Mouse (Mus musculus) left cerebral cortex, postnatal 25 days (tissue): ENCODE measurements around the gene Ywhae. TPM values are rescaled to one million over a fixed set of nuclear protein-coding genes. Genes with fewer than 3 reads are reported as not detected.

Experiments
- DNase-seq, 2 experiments: peaks; one replicate each; pipeline ENCODE4 v3.0.0; 2022; ENCODE audit warnings: low spot score in 2 of 2, mixed read lengths in 1 of 2
- intact Hi-C: fragments of 180-260 bp; cut with DNase I; formaldehyde crosslinking; loops from one replicate; pipeline ENCODE4 v1.15.1; 2025
- total RNA-seq, 2 experiments: library from RNA; stranded (reverse); gene quantifications; 2 replicates each; pipeline ENCODE4 v1.2.3; 2021

The Ywhae gene
- total RNA-seq, 2 experiments from 2014 or later, result 981 to 1,083 TPM

DNA sequence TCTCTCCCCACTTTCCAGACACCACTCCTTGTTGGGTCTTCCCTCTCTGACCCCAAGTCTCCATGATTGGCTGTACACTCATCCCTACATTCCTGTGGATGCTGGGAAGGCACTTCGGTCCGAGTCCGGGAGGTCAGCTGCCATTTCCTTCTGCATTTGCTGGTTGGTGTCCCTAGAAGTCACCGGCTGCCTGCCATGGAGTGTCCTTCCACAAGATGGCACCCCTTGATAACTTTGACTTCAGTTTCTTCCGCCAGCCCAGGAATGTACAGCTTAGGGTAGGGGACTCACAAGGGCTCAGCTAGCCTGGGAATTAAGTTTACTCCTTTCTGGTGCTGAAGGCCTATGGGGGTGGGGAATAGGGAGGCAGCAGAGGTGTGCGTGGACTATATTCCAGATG, 49.2 kb downstream of the Ywhae start:
- intact Hi-C loops, result loop anchor here (1.0 to 10.0 kb wide), 4 partner anchors 120 to 384 kb away; no protein-coding TSS in a partner anchor

DNA sequence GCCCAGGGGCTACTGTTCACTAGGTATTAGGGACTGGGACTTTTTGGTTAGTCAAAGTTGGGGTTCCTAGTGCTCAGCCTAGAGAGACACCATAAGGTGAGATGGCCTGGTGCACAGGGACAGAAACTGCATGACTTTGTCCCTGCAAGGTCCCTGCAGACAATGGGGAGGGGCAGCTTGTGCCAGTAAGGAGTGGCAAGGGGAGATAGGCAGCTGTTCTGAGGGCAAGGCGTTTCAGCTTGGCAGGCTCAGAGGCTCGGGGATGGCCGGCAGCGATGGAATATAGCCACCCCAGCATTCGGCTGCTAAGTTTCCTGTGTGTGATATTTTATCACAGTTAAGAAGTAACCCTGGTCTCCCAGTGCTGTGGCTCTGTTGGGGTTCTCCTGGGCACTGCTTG, 51.1 kb downstream of the Ywhae start:
- DNase-seq, result no peak
- intact Hi-C loops, result loop anchor here (2.0 to 10.0 kb wide), 3 partner anchors 119 to 301 kb away; no protein-coding TSS in a partner anchor

More for the DNA sequence above, 49.2 kb downstream of the Ywhae start:
- DNase-seq, result peak; percentile 68 to 73

DNA sequence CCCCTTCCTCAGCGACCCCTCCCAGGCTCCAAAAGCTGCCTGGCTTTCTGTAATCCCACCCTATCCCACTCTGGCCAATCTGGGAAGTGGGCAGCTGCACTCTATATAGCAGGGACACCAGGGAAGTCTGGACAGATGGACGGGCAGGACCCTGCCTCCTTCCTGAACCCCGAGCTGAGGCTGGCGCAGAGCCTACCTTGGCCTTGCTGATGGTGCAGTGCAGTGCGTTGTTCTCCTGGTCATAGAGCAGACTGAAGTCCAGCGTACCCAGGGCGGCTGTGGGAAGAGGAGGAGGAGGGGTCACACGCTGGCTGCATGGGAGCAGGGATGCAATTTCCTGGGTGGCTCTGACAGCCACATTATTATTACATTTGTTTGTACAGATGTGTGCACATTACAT, 53.2 kb downstream of the Ywhae start:
- DNase-seq, result no peak
- intact Hi-C loops, result loop anchor here (10.0 kb wide), 1 partner anchor 299 kb away; no protein-coding TSS in a partner anchor

DNA sequence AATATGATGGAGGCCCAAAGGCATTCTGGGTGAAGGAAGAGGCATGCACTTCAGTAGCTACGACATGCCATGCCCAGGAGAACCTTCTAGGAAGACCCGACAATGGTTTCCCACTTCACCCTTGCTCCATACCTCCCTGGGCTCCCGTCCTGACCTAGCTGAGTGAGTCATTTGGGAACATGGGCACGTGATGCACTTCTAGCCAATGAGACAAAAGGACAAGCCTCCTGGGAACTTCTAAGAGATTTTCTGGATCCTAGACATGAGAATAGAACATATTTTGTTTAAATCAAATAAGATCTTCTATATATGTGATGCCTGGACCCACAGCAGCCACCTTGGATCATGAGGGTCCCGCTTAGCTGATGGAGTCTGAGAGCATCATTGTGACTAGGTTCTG, 59.9 kb downstream of the Ywhae start:
- no peak for DNase-seq
- intact Hi-C loops, result no loop called here

DNA sequence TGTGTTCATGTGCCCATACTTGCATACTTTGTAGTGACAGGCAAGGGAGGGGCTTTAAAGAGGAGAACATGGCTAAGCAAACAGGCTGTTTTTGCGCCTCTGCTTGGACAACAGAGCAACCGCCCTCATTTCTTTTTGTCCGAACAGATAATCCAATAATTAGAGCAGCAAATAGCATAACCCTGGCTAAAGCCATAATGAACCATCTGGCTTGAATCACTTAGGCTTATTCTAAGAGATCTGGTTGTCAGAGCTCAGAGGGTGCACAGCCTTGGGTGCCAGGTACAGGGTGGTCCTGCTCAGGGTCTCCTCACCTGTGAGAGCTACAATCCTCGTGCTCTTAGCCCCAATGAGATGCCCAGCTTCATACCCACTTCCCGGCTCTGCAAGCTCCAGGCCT, 60.7 kb downstream of the Ywhae start:
- intact Hi-C loops, result no loop called here

DNA sequence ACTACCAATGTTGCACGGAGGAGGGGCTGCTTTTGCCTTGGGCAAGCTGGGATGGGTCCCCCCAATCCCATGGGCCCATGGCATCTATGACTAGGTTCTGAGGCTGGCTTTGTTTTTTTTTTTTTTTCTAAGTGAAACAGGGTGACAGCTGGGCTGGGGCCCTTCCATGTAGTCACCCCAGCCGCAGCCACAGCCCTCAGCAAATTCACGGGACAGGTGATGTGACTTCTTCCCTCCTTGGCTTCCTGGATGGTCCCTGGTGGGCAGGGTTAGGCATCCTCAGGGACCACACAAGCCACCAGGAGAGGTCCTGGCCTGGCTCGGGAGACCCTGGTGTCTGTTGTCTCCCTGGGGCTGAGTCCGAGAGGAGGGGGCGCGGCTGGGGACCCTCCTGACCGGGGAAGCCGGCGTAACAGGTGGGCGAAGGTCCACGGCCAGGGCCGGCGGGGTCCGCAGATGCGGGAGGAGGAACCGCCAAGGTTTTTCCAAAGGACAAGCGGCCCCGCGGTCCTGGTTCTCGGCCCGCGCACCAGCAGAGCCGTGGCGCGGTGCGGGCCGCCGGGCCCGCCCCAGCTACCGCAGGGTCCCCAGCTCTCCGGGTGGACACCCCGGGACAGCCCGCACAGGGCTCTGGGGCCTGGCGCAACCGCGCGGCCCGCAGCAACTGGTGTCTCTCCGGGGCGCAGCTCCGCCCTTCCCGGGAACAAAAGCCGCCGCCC, 62.1 kb downstream of the Ywhae start:
- DNase-seq, result no peak
- intact Hi-C loops, result loop anchor here (5.0 kb wide), 1 partner anchor 73 kb away; no protein-coding TSS in a partner anchor

More for the DNA sequence above, 60.7 kb downstream of the Ywhae start:
- DNase-seq, result no peak

DNA sequence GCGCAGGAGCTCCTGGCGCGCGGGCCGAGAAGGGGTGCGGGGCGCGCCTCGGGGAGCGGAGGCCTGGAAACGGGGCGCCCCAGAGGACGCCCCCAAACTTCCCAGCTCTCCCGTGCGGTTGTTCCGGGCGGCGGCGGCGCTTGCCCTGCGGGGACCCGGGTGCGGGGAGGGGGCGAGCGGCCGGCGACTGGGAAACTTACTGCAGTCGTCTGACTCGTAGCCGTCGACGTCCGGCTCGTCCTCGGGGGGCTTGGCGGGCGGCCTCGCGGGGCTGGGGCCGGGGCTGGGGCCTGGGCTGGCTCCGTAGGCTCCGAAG, 62.6 kb downstream of the Ywhae start:
- intact Hi-C loops, result loop anchor here (5.0 kb wide), 1 partner anchor 72 kb away; no protein-coding TSS in a partner anchor
- no peak for DNase-seq

DNA sequence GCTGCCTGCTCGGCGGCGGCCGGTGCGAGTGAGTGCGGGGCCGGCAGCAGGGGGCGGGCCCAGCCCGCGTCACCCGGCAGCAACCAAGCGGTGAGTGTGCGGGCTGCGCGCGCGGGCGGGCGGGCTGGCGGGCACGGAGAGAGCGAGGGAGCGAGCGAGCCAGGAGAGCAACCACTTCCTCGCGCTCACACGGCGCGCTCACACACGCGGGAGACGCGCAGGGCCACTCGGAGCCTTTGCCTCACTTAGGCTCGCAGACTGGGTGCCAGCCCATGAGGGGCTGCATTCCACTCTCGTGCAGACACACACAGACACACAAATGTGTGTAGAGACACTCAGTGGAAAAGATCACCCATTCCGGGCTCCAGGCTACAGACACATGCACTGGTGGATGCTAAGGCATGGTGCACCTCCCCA, 63.4 kb downstream of the Ywhae start, which contains the start of gene Doc2b:
Doc2b (minus strand) TSS at position 21 of the 417 bp plus-strand sequence.
- intact Hi-C loops, result loop anchor here (5.0 kb wide), 1 partner anchor 71 kb away; no protein-coding TSS in a partner anchor
- peak; percentile 74 to 76 for DNase-seq

DNA sequence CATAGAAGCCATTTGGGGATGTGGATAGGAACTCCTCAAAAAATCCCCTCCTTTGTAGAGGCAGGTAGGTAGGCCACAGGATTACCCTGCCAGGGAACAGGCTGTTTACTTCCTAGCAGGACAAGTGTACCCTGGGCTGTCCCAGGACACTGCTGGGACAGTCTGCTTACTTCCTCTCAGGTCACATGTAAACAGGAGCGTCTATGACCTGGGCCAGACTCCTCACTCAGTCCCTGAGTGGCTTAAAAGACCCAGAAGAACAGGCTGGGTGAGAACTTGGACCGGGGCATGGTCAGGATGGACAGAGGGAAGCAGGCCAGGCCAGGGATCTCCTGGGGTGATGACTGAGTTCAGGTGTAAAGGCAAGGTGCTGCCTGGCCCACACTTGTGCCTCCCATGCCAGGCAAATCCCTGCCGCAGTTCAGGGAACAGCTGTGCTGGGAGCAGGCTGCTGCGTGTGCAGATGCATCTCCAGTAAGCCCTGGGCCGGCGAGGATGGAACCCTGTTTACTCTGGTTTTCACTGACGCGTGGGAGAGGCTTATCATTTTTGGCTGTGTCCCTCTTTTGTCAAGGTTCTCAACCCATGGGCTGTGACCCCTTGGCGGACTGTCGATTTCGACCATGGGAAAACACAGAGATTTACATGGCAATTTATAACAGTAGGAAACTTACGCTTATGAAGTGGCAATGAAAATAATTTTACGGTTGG, 64.0 kb downstream of the Ywhae start:
- intact Hi-C loops, result loop anchor here (5.0 kb wide), 1 partner anchor 71 kb away; no protein-coding TSS in a partner anchor
- DNase-seq, result no peak

DNA sequence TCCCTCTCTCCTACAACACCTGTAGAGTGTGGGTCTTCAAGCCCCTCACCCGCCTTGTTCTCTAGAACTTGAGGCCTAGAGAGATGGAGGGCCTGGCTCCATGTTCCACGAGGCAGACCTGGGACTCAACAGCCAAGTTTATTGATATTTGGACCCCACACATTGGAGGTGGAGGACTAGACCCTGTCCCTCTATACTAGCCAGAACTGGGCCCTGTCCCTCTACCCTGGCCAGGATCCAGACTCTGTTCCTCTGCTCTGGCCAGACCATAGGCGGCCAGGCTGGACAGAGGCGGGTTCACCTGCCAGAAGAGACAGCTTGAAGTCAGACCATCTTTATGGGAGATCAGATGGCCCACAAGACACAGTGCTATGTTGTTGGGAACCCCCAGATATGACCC, 68.7 kb downstream of the Ywhae start:
- DNase-seq, result no peak
- intact Hi-C loops, result no loop called here

DNA sequence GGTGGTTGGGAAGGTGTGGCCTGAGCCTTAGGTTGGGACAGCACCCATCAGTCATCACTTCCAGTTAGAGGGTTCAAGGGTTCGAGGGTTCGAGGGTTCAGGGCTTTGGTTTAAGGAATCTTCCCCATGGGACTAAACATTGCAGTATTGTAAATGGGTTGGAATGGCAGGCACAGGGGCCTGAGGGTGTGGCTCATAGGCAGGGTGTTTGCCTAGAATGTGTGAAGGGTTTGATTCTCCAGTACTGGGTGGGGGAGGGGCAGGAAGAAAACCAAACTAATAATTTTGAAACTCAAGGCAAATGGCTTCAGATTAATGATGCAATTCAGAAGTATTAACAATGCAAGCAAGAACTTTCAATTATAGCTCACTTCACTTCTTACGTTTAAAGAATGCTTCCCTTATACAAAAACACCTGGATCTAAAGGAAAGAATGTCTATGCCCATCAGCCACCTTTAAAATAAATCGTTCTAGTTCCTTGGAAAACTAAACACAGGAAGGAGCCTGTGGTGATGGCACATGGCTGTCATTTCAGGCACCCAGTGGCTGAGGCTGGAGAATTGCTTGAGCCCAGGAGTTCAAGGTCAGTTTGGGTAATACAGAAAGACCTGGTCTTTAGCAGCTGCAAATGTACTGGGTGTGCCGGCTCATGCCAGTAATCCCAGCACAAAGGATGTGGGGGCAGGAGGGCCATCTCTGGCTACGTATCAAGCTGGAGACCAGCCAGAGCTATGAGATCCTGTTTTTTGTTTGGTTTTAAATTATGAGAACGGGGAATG, 69.3 kb downstream of the Ywhae start:
- intact Hi-C loops, result no loop called here
- DNase-seq, result no peak

DNA sequence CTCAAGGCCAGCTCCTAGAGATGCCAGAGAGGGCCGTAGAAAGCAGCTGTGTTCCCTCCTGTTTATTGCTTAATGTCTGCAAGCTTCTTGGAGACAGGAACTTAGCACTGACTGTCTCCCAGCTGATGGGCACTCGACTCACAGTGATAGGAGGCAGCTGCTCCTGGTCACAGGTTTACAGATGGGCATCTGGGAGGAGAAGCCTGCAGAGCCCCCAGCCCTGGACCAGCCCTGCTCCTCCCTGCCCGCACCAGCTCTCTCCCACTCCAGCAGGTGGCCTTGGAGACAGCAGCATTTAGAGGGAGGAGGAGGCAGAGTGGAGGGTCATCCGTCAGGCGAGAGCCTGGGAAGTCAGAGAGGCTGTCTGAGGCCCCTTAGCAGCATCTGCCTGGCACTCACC, 74.8 kb downstream of the Ywhae start:
- no peak for DNase-seq
- intact Hi-C loops, result no loop called here

DNA sequence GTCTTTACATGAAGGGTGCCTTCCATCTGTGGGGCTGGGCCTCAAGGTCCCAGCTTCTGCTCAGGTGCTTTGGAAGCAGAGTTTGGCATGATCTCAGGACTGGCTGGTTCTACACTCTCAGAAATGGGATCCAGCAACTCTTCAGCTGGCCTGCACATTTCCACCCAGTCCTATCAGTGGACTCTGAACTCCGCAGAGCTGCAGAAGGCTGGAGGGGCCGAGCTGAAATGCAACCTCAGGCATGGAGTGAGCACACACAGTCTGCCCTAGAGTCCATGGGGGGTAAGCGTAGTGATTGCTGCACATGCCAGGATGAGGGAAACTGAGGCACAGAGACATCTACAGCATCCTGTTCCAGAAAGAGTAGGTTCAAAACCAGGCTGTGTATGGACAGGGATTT, 77.9 kb downstream of the Ywhae start:
- no peak for DNase-seq
- intact Hi-C loops, result no loop called here

DNA sequence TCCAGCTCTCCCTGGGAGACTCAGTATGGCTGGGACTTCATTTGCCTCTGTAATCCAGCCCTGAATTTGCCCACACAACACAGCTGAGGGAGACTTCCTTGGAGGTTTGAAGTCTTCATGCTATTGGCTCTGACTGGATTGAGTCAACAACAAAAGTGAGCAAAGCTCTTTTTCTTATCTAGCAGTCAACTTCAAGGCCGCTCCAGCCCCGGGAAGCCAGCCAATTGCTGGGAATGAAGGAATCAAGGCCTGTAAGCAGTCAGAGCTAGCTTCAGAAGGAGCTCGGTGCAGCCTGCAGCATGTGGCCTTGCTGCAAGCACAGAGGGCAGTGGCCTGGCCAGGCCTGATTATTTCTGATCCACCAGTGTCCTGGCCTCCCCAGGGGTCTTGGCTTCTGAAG, 79.2 kb downstream of the Ywhae start:
- DNase-seq, result peak; percentile 28 to 64
- intact Hi-C loops, result no loop called here

DNA sequence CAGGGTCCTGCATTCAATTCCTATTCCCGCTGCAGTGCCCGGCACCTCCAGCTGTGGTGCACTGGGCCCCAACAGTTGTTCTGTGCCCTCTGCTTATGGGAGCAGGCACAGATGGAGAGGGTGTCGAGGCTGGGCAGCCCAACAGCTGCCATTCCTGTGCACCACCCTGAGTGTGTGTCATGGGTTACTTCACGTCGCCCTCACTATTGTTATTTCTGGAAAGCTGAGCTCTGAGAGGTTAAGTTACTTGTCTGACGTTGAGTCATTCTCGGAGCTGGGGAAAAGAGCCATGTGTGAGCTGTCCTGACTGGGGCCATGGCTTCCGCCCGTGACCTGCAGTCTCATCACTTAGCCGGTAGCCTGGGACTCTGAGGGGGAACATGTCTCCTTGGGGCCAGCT, 80.4 kb downstream of the Ywhae start:
- intact Hi-C loops, result no loop called here
- no peak for DNase-seq

Other genes starting within 250 kb of the Ywhae start
- gene Prpf8, start 246.1 kb upstream of the Ywhae start, total RNA-seq, result 100 to 1,000 TPM; 120 to 127 TPM
- 1 to 10 TPM; 2.0 to 2.7 TPM for gene Rilp, start 222.8 kb upstream of the Ywhae start, total RNA-seq
- gene Scarf1, start 219.3 kb upstream of the Ywhae start, total RNA-seq, result 1 to 10 TPM; 1.7 to 2.1 TPM
- 10 to 100 TPM; 50.3 to 59.4 TPM for gene Slc43a2, start 201.2 kb upstream of the Ywhae start, total RNA-seq
- gene Pitpna, start 144.8 kb upstream of the Ywhae start, total RNA-seq, result 100 to 1,000 TPM; 330 to 346 TPM
- 10 to 100 TPM; 38.5 to 41.3 TPM for gene Inpp5k, start 101.9 kb upstream of the Ywhae start, total RNA-seq
- gene Myo1c, start 82.4 kb upstream of the Ywhae start, total RNA-seq, result 10 to 100 TPM; 17.4 to 19.0 TPM
- gene Crk, start 53.6 kb upstream of the Ywhae start, total RNA-seq, result 100 to 1,000 TPM; 125 to 137 TPM
- gene Doc2b, start 63.2 kb downstream of the Ywhae start, total RNA-seq, result 10 to 100 TPM; 22.8 to 27.9 TPM
- 1 to 10 TPM; 2.3 to 3.0 TPM for gene Rph3al, start 205.6 kb downstream of the Ywhae start, total RNA-seq